Mouse (Mus musculus) kidney, adult 2 months (tissue): ENCODE measurements around the gene Il9. TPM values are rescaled to one million over a fixed set of nuclear protein-coding genes. Genes with fewer than 3 reads are reported as not detected.

Experiments used
- DNase-seq: peaks from one replicate; pipeline ENCODE4 v3.0.0; 2021
- H3K27ac ChIP-seq: fragments of 200-500 bp; 2 replicates; pipeline ENCODE4 v1.5.1; 2012; ENCODE audit warnings: low read depth, low read length, control low read depth, inconsistent platforms; ENCODE audit not compliant: insufficient read depth
- H3K27me3 ChIP-seq: fragments of 200-500 bp; replicated peaks from 2 replicates; pipeline ENCODE4 v1.6.1; 2012; ENCODE audit warnings: mild to moderate bottlenecking, moderate library complexity, low read length, inconsistent platforms; ENCODE audit not compliant: control insufficient read depth, insufficient read depth
- H3K36me3 ChIP-seq: fragments of 200-500 bp; 2 replicates; pipeline ENCODE4 v1.6.1; 2012; ENCODE audit warnings: mild to moderate bottlenecking, moderate library complexity, low read length, inconsistent platforms; ENCODE audit not compliant: control insufficient read depth, insufficient read depth
- H3K4me1 ChIP-seq: fragments of 200-500 bp; 2 replicates; pipeline ENCODE4 v1.6.1; 2011; ENCODE audit warnings: low read length; ENCODE audit not compliant: control insufficient read depth, insufficient read depth
- H3K4me3 ChIP-seq: fragments of 200-500 bp; 2 replicates; pipeline ENCODE4 v1.5.1; 2011; ENCODE audit warnings: mild to moderate bottlenecking, low read depth, low read length, control low read depth; ENCODE audit not compliant: insufficient read depth
- CTCF ChIP-seq: fragments of 200-500 bp; conservative IDR thresholded peaks from 2 replicates; pipeline ENCODE4 v1.5.1; 2011; ENCODE audit warnings: low read depth, mild to moderate bottlenecking, control low read depth, low read length, moderate library complexity, mixed read lengths; ENCODE audit not compliant: insufficient read depth, insufficient read length
- POLR2A ChIP-seq: fragments of 200-500 bp; IDR thresholded peaks from one replicate; pipeline ENCODE4 v1.6.1; 2011; ENCODE audit warnings: low read depth, low read length, control low read depth
- WGBS: fragments of 180-500 bp; shearing (Covaris S2); methylation state at CpG from one replicate; pipeline ENCODE4 v1.1.7; 2018; 5-methylcytosine and 5-hydroxymethylcytosine counted together
- polyA plus RNA-seq: library from polyadenylated mRNA; depleted of rRNA; stranded (reverse); fragments of >200 nt; gene quantifications from 2 replicates; pipeline ENCODE4 v1.2.3, GENCODE M21; 2012; rRNA removed

The Il9 gene
- polyA plus RNA-seq, 1 experiment: not detected

GRCm38 (mm10) chr13:56438211-56439075, 43.6 kb downstream of the Il9 start, which contains the start of gene Slc25a48:
Gene Slc25a48, plus strand, starts transcription at chr13:56438355.
- WGBS: 2% methylated on average over 51 of the region's 51 CpGs
- H3K27me3 ChIP-seq: no peaks in the 10 kb centered on the region
- H3K4me3 ChIP-seq: peak within 1 kb of the TSS; percentile 62
- H3K27ac ChIP-seq: peak within 1 kb of the TSS; percentile 69
- peaks cover 19% of the 10 kb centered on the region for H3K4me1 ChIP-seq
- peak; percentile 93 for DNase-seq
- H3K36me3 ChIP-seq: no peaks in the 10 kb centered on the region
- TF ChIP-seq POLR2A: no peak
- no peak for TF ChIP-seq CTCF

GRCm38 (mm10) chr13:56435615-56436287, 46.3 kb downstream of the Il9 start:
- H3K27me3 ChIP-seq: no peaks in the 10 kb centered on the region
- peaks cover 19% of the 10 kb centered on the region for H3K4me1 ChIP-seq
- WGBS: 82% methylated on average over 10 of the region's 10 CpGs
- H3K36me3 ChIP-seq: no peaks in the 10 kb centered on the region
- H3K27ac ChIP-seq: no peak overlapping the region
- no peak overlapping the region for H3K4me3 ChIP-seq
- DNase-seq: no peak
- no peak for TF ChIP-seq POLR2A
- peak; percentile 28; the same call in 1 of the 2 replicates for TF ChIP-seq CTCF

GRCm38 (mm10) chr13:56434311-56434751, 47.7 kb downstream of the Il9 start:
- peak; percentile 93 for DNase-seq
- TF ChIP-seq POLR2A (no peak), CTCF (no peak)
- WGBS: 25% methylated on average over 9 of the region's 9 CpGs
- no peak overlapping the region for H3K4me3 ChIP-seq
- peaks cover 12% of the 10 kb centered on the region for H3K4me1 ChIP-seq
- H3K27me3 ChIP-seq: no peaks in the 10 kb centered on the region
- H3K27ac ChIP-seq: peak overlapping the region; percentile 24
- no peaks in the 10 kb centered on the region for H3K36me3 ChIP-seq

- Histone ChIP-seq H3K36me3 (no peaks in the 10 kb centered on the region), H3K4me1 (peaks cover 10% of the 10 kb centered on the region), H3K27me3 (no peaks in the 10 kb centered on the region), H3K4me3 (no peak overlapping the region), H3K27ac (no peak overlapping the region; the same call in 1 of the 2 replicates)
- 32% methylated on average over 10 of the region's 10 CpGs for WGBS
- DNase-seq: peak; percentile 46
- TF ChIP-seq POLR2A (no peak), CTCF (peak; percentile 61)
These were observed 48.6 kb downstream of the Il9 start for GRCm38 (mm10) chr13:56433466-56433865.

GRCm38 (mm10) chr13:56432496-56432895, 49.5 kb downstream of the Il9 start:
- H3K36me3 ChIP-seq: no peaks in the 10 kb centered on the region
- no peak for DNase-seq
- WGBS: 92% methylated on average over 12 of the region's 12 CpGs
- no peak overlapping the region for H3K4me3 ChIP-seq
- H3K27me3 ChIP-seq: no peaks in the 10 kb centered on the region
- H3K4me1 ChIP-seq: peaks cover 10% of the 10 kb centered on the region
- H3K27ac ChIP-seq: no peak overlapping the region
- TF ChIP-seq POLR2A: no peak
- TF ChIP-seq CTCF: no peak

Other genes with a start within 250 kb of the Il9 start
- not detected in 2 replicates for gene Neurog1, start 230.1 kb downstream of the Il9 start, polyA plus RNA-seq
- 50.5 and 57.2 TPM in 2 replicates for gene Cxcl14, start 185.7 kb downstream of the Il9 start, polyA plus RNA-seq
- gene Gm3045, start 55.7 kb downstream of the Il9 start, polyA plus RNA-seq: not detected in 2 replicates
- 16.4 and 17.6 TPM in 2 replicates for gene Slc25a48, start 43.9 kb downstream of the Il9 start, polyA plus RNA-seq
- gene Fbxl21, start 40.2 kb upstream of the Il9 start, polyA plus RNA-seq: 3.6 and 4.1 TPM in 2 replicates
- 0.19 TPM in 2 replicates for gene Lect2, start 66.3 kb upstream of the Il9 start, polyA plus RNA-seq
- 18.8 and 20.8 TPM in 2 replicates for gene Tgfbi, start 127.3 kb upstream of the Il9 start, polyA plus RNA-seq
- gene Smad5, start 220.8 kb upstream of the Il9 start, polyA plus RNA-seq: 21.1 and 31.4 TPM in 2 replicates